Mouse (Mus musculus): ENCODE measurements around the gene Ablim1. TPM values are rescaled to one million over a fixed set of nuclear protein-coding genes. Genes with fewer than 3 reads are reported as not detected.
A peak's percentile ranks its signal among the peaks of the same experiment; 100 is the strongest.

Ablim1 gene
- total and polyA plus RNA-seq, 2 experiments from 2014 or later: 50.7 to 81.2 TPM

DNA sequence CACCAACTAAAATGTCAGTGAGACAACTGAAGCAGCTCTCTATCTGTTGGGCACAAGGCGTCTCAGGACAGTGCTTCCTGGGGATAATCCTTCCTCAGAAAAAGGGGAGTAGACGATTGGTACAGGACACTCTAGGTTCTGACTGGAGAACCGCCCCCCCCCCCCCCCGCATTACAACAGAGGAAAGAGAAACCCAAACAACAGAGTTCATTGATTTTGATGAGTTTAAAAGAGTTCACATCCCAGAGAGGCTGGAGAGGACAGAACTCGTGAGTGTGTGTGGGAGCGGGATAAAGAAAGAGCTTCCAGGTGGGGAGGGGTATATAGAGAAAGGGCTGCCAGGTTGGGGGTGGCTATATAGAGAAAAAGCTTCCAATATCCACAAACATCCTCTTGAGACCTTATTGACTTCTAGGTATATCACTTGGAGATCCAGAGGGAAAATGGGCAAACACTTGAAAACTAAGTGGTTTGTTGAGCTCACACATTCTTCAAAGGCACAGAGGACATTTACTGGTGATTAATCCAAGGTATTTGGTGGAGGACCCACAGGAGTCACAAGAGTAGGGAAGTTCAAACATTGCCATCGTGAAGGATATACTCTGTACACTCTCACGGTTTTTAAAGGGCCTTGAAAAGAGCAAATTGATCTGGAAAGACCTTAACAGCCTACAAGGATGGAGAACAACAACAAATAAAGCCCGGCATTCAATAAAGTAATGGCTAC lies 6.1 kb upstream of the Ablim1 start:
- Histone ChIP-seq H3K9ac (replicated peaks; ENCODE audit: low read length, poor library complexity, severe bottlenecking) (no peak overlapping the region), H3K9me3 (ENCODE audit: low read length) (no peaks in the 10 kb centered on the region), H3K4me3 (ENCODE audit: low read depth, low read length) (no peak overlapping the region), H3K27me3 (ENCODE audit: insufficient read depth, low read length) (no peaks in the 10 kb centered on the region), H3K36me3 (ENCODE audit: insufficient read depth, low read length) (no peaks in the 10 kb centered on the region), H3K4me2 (ENCODE audit: low read depth, low read length, poor library complexity, severe bottlenecking) (no peak overlapping the region), H3K4me1 (ENCODE audit: insufficient read depth, low read length) (no peaks in the 10 kb centered on the region), H3K27ac (ENCODE audit: low read depth, low read length) (no peak overlapping the region)
- DNase-seq (ENCODE audit: low spot score) (no peak), ATAC-seq (ENCODE audit: low FRiP score) (no peak)
- no peak for TF ChIP-seq CTCF (IDR thresholded peaks at IDR 0.05)
- 74% methylated on average over 9 of the region's 9 CpGs for WGBS

DNA sequence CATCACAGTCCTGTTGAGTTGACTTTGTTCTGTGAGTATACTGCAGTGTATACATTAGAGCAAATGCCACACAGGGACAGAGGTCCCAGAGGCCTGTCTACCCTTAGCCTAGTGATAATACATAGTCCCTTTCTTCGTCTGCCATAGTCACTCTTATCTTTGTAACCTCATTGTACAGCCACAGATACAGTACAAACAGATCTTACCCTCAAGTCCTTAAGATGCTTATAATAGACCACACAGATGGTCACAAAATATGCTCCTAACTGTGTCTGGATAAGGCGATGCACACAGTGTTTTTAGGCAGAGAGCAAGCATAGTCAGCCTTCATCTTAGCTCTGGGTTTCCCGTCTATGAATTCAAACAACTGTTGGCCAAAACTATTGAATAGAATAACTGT lies 1.9 kb upstream of the Ablim1 start:
- Histone ChIP-seq H3K9me3 (ENCODE audit: low read length) (no peaks in the 10 kb centered on the region), H3K27ac (ENCODE audit: low read depth, low read length) (no peak overlapping the region), H3K36me3 (ENCODE audit: insufficient read depth, low read length) (no peaks in the 10 kb centered on the region), H3K9ac (replicated peaks; ENCODE audit: low read length, poor library complexity, severe bottlenecking) (no peak overlapping the region), H3K27me3 (ENCODE audit: insufficient read depth, low read length) (no peaks in the 10 kb centered on the region), H3K4me3 (ENCODE audit: low read depth, low read length) (no peak overlapping the region), H3K4me2 (ENCODE audit: low read depth, low read length, poor library complexity, severe bottlenecking) (no peak overlapping the region), H3K4me1 (ENCODE audit: insufficient read depth, low read length) (no peaks in the 10 kb centered on the region; the same call in 1 of the 2 replicates)
- WGBS: 90% methylated on average over 3 of the region's 3 CpGs
- DNase-seq (ENCODE audit: low spot score) (no peak), ATAC-seq (ENCODE audit: low FRiP score) (no peak)
- no peak for TF ChIP-seq CTCF (IDR thresholded peaks at IDR 0.05)

DNA sequence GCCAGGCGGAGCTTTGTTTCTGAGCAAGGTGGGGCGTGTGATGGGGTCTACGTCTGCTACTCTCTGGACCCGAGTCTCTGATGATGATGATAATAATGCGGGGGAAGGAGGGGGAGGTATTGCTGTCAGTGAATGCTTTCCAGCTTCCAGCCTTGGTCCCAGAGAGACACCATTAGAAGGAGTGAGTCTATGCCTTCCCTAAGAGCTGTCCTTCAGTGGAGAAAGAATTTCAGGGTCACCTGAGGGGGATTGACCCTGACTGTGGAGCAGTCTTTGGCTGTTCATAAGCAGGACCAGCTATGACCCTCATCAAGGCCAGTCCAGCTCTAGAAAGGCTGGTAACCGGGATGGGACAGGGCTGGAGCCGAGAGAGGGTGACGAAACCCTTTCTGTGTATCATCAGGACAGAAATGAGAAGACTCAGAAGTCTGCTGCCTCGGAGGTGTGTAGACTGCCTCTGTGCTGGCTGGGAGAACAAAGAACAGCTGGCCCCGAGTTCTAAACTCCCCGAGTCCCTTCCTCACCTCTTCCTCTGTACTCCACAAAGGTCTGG lies 370 bp upstream of the Ablim1 start:
- peak overlapping the region; percentile 78 for H3K4me3 ChIP-seq (ENCODE audit: low read depth, low read length)
- ATAC-seq (ENCODE audit: low FRiP score) (peak; percentile 51), DNase-seq (ENCODE audit: low spot score) (peak; percentile 39)
- no peaks in the 10 kb centered on the region for H3K9me3 ChIP-seq (ENCODE audit: low read length)
- H3K27ac ChIP-seq (ENCODE audit: low read depth, low read length): peak overlapping the region; percentile 92
- H3K9ac ChIP-seq (replicated peaks; ENCODE audit: low read length, poor library complexity, severe bottlenecking): peak overlapping the region; percentile 89
- H3K27me3 ChIP-seq (ENCODE audit: insufficient read depth, low read length): no peaks in the 10 kb centered on the region
- no peaks in the 10 kb centered on the region; the same call in 1 of the 2 replicates for H3K4me1 ChIP-seq (ENCODE audit: insufficient read depth, low read length)
- WGBS: 39% methylated on average over 11 of the region's 11 CpGs
- no peak for TF ChIP-seq CTCF (IDR thresholded peaks at IDR 0.05)
- peak overlapping the region; percentile 94 for H3K4me2 ChIP-seq (ENCODE audit: low read depth, low read length, poor library complexity, severe bottlenecking)
- H3K36me3 ChIP-seq (ENCODE audit: insufficient read depth, low read length): no peaks in the 10 kb centered on the region

DNA sequence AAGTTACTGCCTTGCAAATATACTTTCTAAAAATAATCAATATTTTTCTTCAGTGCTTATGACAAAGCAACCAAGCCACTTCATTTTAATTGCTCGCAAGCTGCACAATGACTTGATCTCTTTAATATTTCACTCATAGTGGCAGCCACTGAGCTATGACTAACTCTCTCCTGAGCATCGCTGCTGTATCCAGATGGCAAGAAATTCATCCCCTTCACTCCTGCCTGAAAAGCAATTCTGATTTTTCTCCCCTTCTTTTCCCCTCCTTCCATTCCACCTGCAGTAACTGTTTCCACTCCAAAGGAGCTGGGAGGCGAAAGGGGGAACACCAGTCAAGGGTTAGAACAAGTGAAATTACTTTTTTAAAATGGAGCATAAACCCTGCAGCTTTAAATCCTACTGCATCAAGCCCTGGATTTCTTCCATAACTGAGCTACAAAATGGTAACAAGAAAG lies 801 bp downstream of the Ablim1 start:
- Histone ChIP-seq H3K4me2 (ENCODE audit: low read depth, low read length, poor library complexity, severe bottlenecking) (peak overlapping the region; percentile 94), H3K27me3 (ENCODE audit: insufficient read depth, low read length) (no peaks in the 10 kb centered on the region), H3K4me1 (ENCODE audit: insufficient read depth, low read length) (no peaks in the 10 kb centered on the region; the same call in 1 of the 2 replicates), H3K9me3 (ENCODE audit: low read length) (no peaks in the 10 kb centered on the region), H3K4me3 (ENCODE audit: low read depth, low read length) (peak overlapping the region; percentile 78), H3K9ac (replicated peaks; ENCODE audit: low read length, poor library complexity, severe bottlenecking) (peak overlapping the region; percentile 89), H3K27ac (ENCODE audit: low read depth, low read length) (peak overlapping the region; percentile 92), H3K36me3 (ENCODE audit: insufficient read depth, low read length) (no peaks in the 10 kb centered on the region)
- ATAC-seq (ENCODE audit: low FRiP score) (no peak), DNase-seq (ENCODE audit: low spot score) (peak; percentile 37)
- 35% methylated on average over 3 of the region's 3 CpGs for WGBS
- no peak for TF ChIP-seq CTCF (IDR thresholded peaks at IDR 0.05)

DNA sequence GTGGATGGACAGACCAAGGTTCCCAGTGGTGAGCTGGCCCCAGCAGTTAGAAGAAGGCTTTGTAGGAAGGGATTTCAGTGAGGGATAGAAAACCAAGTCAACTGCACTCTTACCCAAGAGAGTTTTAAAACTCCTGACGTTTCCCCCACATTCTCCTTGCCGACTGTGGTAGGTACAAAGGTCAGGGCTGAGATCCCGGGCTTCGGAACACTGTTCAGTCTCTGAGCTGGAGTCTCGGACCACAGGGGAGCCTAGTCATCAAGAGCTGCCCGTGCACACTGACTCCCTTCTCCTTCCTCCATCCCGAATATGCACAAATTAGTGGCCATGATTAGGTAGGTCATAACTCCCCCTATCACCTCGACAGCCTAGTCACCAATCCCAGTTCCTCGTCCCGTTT lies 1.5 kb downstream of the Ablim1 start:
- no peaks in the 10 kb centered on the region; the same call in 1 of the 2 replicates for H3K4me1 ChIP-seq (ENCODE audit: insufficient read depth, low read length)
- DNase-seq (ENCODE audit: low spot score): no peak
- H3K4me2 ChIP-seq (ENCODE audit: low read depth, low read length, poor library complexity, severe bottlenecking): peak overlapping the region; percentile 94
- no peaks in the 10 kb centered on the region for H3K9me3 ChIP-seq (ENCODE audit: low read length)
- H3K36me3 ChIP-seq (ENCODE audit: insufficient read depth, low read length): no peaks in the 10 kb centered on the region
- no peak for ATAC-seq (ENCODE audit: low FRiP score)
- H3K9ac ChIP-seq (replicated peaks; ENCODE audit: low read length, poor library complexity, severe bottlenecking): no peak overlapping the region
- H3K27me3 ChIP-seq (ENCODE audit: insufficient read depth, low read length): no peaks in the 10 kb centered on the region
- peak overlapping the region; percentile 78 for H3K4me3 ChIP-seq (ENCODE audit: low read depth, low read length)
- 67% methylated on average over 10 of the region's 10 CpGs for WGBS
- TF ChIP-seq CTCF (IDR thresholded peaks at IDR 0.05): no peak
- H3K27ac ChIP-seq (ENCODE audit: low read depth, low read length): no peak overlapping the region

DNA sequence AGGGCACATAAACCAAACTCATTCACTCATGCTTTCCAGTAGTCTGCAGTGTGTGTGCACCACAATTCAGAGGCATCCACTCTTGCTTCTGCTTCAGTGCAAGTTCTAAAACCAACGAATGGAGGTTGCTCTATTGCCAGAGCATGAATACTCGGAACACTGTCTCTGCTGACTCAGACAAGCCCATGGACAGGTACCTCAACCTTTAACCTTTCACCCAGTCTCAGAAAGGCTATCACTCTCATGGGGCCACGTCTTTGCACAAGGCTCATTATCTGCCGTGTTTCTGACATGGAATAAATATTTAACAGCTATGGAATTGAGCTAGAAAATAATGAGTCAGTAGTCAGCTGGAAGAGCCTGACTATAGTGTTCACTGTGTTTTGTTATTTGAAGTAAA lies 4.7 kb downstream of the Ablim1 start:
- Histone ChIP-seq H3K9me3 (ENCODE audit: low read length) (no peaks in the 10 kb centered on the region), H3K4me3 (ENCODE audit: low read depth, low read length) (no peak overlapping the region), H3K27ac (ENCODE audit: low read depth, low read length) (no peak overlapping the region), H3K4me1 (ENCODE audit: insufficient read depth, low read length) (no peaks in the 10 kb centered on the region; the same call in 1 of the 2 replicates), H3K9ac (replicated peaks; ENCODE audit: low read length, poor library complexity, severe bottlenecking) (no peak overlapping the region), H3K36me3 (ENCODE audit: insufficient read depth, low read length) (no peaks in the 10 kb centered on the region), H3K4me2 (ENCODE audit: low read depth, low read length, poor library complexity, severe bottlenecking) (no peak overlapping the region), H3K27me3 (ENCODE audit: insufficient read depth, low read length) (no peaks in the 10 kb centered on the region)
- DNase-seq (ENCODE audit: low spot score) (no peak), ATAC-seq (ENCODE audit: low FRiP score) (no peak)
- TF ChIP-seq CTCF (IDR thresholded peaks at IDR 0.05): no peak
- WGBS: 68% methylated on average over 4 of the region's 4 CpGs
